Mouse (Mus musculus) kidney, embryonic 16.5 days (tissue): ENCODE data around the gene Eloa. TPM values are rescaled to one million over a fixed set of nuclear protein-coding genes. Genes with fewer than 3 reads are reported as not detected.
A peak's percentile ranks its signal among the peaks of the same experiment; 100 is the strongest.

Source experiments
- ATAC-seq: fragments of 200-750 bp; cut with Nextera tagmentation; 2 replicates; pipeline ENCODE4 v1.8.0; 2017; ENCODE audit warnings: moderate TSS enrichment; ENCODE audit not compliant: low FRiP score, low TSS enrichment
- H3K27ac ChIP-seq: fragments of 300-500 bp; sonication (generic); 2 replicates; pipeline ENCODE4 v1.5.1; 2014; ENCODE audit warnings: low read length
- H3K27me3 ChIP-seq: fragments of 300-500 bp; sonication (generic); 2 replicates; pipeline ENCODE4 v1.6.1; 2014; ENCODE audit warnings: low read length, control low read depth, mixed read lengths; ENCODE audit not compliant: insufficient read depth
- H3K36me3 ChIP-seq: fragments of 300-500 bp; sonication (generic); 2 replicates; pipeline ENCODE4 v1.6.1; 2014; ENCODE audit warnings: low read length, control low read depth, mixed read lengths; ENCODE audit not compliant: insufficient read depth
- H3K4me1 ChIP-seq: fragments of 300-500 bp; sonication (generic); 2 replicates; pipeline ENCODE4 v1.6.1; 2014; ENCODE audit warnings: low read length, control low read depth, mixed read lengths; ENCODE audit not compliant: insufficient read depth
- H3K4me2 ChIP-seq: fragments of 300-500 bp; sonication (generic); replicated peaks from 2 replicates; pipeline ENCODE4 v1.6.1; 2014; ENCODE audit warnings: low read depth, low read length
- H3K4me3 ChIP-seq: fragments of 300-500 bp; sonication (generic); 2 replicates; pipeline ENCODE4 v1.5.1; 2014; ENCODE audit warnings: mild to moderate bottlenecking, low read length
- H3K9ac ChIP-seq: fragments of 300-500 bp; sonication (generic); replicated peaks from 2 replicates; pipeline ENCODE4 v1.6.1; 2014; ENCODE audit warnings: low read length
- H3K9me3 ChIP-seq: fragments of 300-500 bp; sonication (generic); 2 replicates; pipeline ENCODE4 v1.6.1; 2016; ENCODE audit warnings: low read length, control low read depth
- WGBS: fragments of 180-500 bp; shearing (Covaris S2); extraction: QIAGEN DNeasy Blood & Tissue Kit; methylation state at CpG from one replicate; pipeline ENCODE4 v1.1.7; 2014; 5-methylcytosine and 5-hydroxymethylcytosine counted together
- polyA plus RNA-seq: library from polyadenylated mRNA; unstranded; fragments of >200 nt; fragmentation: Nextera tagmentation; extraction: Ambion mirVana; gene quantifications from 2 replicates; pipeline ENCODE4 v1.2.1, GENCODE M21; 2015

Eloa gene
- polyA plus RNA-seq, 1 experiment from 2014 or later: 45.1 TPM

GRCm38 (mm10) chr4:136016059-136016602, 5.4 kb downstream of the Eloa start:
- no peak overlapping the region for H3K4me2 ChIP-seq
- H3K36me3 ChIP-seq: peaks cover 15% of the 10 kb centered on the region
- no peak overlapping the region for H3K9ac ChIP-seq
- peaks cover 11% of the 10 kb centered on the region for H3K4me1 ChIP-seq
- ATAC-seq: no peak
- H3K9me3 ChIP-seq: no peaks in the 10 kb centered on the region
- H3K4me3 ChIP-seq: no peak overlapping the region
- no peak overlapping the region for H3K27ac ChIP-seq
- H3K27me3 ChIP-seq: no peaks in the 10 kb centered on the region
- 86% methylated on average over 3 of the region's 3 CpGs for WGBS

GRCm38 (mm10) chr4:136010586-136010985, 11.0 kb downstream of the Eloa start:
- H3K4me1 ChIP-seq: no peaks in the 10 kb centered on the region
- H3K36me3 ChIP-seq: peaks cover 57% of the 10 kb centered on the region
- WGBS: 84% methylated on average over 4 of the region's 4 CpGs
- H3K27me3 ChIP-seq: no peaks in the 10 kb centered on the region
- no peak for ATAC-seq
- H3K9me3 ChIP-seq: no peaks in the 10 kb centered on the region
- H3K4me2 ChIP-seq: no peak overlapping the region
- H3K27ac ChIP-seq: no peak overlapping the region
- no peak overlapping the region for H3K4me3 ChIP-seq
- H3K9ac ChIP-seq: no peak overlapping the region

GRCm38 (mm10) chr4:136008782-136009447, 12.6 kb downstream of the Eloa start:
- ATAC-seq: no peak
- no peaks in the 10 kb centered on the region for H3K9me3 ChIP-seq
- no peak overlapping the region for H3K4me2 ChIP-seq
- no peak overlapping the region for H3K4me3 ChIP-seq
- no peak overlapping the region for H3K27ac ChIP-seq
- no peak overlapping the region for H3K9ac ChIP-seq
- H3K4me1 ChIP-seq: no peaks in the 10 kb centered on the region
- H3K27me3 ChIP-seq: no peaks in the 10 kb centered on the region
- 87% methylated on average over 8 of the region's 8 CpGs for WGBS
- peaks cover 72% of the 10 kb centered on the region for H3K36me3 ChIP-seq

DNA sequence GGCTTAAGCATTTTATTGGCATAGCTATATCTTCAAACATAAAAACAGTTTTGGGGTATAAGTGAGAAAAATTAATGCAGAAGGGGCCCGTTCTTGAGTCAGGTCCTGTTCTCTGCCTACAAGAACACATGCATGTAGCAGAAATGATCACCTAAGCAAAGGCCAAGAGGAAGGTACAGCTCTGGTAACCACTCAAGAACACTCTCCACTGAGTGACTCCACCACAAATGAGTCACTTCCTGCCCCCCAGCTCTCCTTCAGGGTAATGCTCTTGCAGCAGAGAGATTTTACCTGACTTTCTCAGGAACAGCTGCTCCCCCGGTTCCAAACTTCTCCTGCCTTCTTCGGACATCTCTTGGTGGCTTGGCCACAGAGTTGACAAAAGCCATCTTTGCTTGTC, 14.7 kb downstream of the Eloa start:
- no peak for ATAC-seq
- 94% methylated on average over 3 of the region's 3 CpGs for WGBS
- H3K4me3 ChIP-seq: no peak overlapping the region
- peaks cover 79% of the 10 kb centered on the region for H3K36me3 ChIP-seq
- no peaks in the 10 kb centered on the region for H3K4me1 ChIP-seq
- no peaks in the 10 kb centered on the region for H3K27me3 ChIP-seq
- no peak overlapping the region for H3K27ac ChIP-seq
- no peak overlapping the region for H3K4me2 ChIP-seq
- H3K9ac ChIP-seq: no peak overlapping the region
- no peaks in the 10 kb centered on the region for H3K9me3 ChIP-seq

GRCm38 (mm10) chr4:136004921-136005320, 16.6 kb downstream of the Eloa start:
- no peaks in the 10 kb centered on the region for H3K27me3 ChIP-seq
- no peak overlapping the region for H3K4me2 ChIP-seq
- no peak for ATAC-seq
- peaks cover 61% of the 10 kb centered on the region for H3K36me3 ChIP-seq
- H3K9ac ChIP-seq: no peak overlapping the region
- no peak overlapping the region for H3K4me3 ChIP-seq
- no peaks in the 10 kb centered on the region for H3K4me1 ChIP-seq
- H3K9me3 ChIP-seq: no peaks in the 10 kb centered on the region
- no peak overlapping the region for H3K27ac ChIP-seq
- WGBS: 92% methylated on average over 2 of the region's 2 CpGs

GRCm38 (mm10) chr4:136004107-136004675, 17.4 kb downstream of the Eloa start:
- Histone ChIP-seq H3K27me3 (no peaks in the 10 kb centered on the region), H3K4me3 (no peak overlapping the region), H3K27ac (no peak overlapping the region), H3K4me1 (no peaks in the 10 kb centered on the region), H3K4me2 (no peak overlapping the region), H3K9ac (no peak overlapping the region), H3K36me3 (peaks cover 54% of the 10 kb centered on the region), H3K9me3 (no peaks in the 10 kb centered on the region)
- no peak for ATAC-seq
- 88% methylated on average over 5 of the region's 5 CpGs for WGBS

DNA sequence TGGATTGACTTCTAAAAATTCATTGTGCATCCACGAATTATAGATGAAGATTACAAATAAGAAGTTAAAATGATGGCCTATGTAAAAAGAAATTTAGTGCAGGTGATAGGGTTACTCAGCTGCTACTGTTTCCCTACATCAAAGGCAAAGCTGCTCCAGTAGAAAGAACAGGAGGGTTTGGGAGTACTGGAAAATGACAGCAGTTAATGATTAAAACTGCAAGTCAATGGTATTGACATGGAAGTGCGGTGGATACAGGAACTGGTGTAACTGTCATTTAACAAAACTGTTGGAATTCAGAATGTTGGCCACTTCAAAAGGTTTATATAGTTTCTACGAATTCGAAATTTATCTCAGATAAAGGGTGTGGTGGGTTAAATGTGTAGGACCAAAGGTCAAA, 26.4 kb downstream of the Eloa start:
- Histone ChIP-seq H3K27ac (no peak overlapping the region), H3K27me3 (no peaks in the 10 kb centered on the region), H3K4me1 (no peaks in the 10 kb centered on the region), H3K36me3 (no peaks in the 10 kb centered on the region), H3K9ac (no peak overlapping the region), H3K9me3 (peaks cover 9% of the 10 kb centered on the region), H3K4me2 (no peak overlapping the region), H3K4me3 (no peak overlapping the region)
- no peak for ATAC-seq
- 86% methylated on average over 4 of the region's 4 CpGs for WGBS

- no peak overlapping the region for H3K9ac ChIP-seq
- 96% methylated on average over 6 of the region's 6 CpGs for WGBS
Measured at GRCm38 (mm10) chr4:135993941-135994340, 27.6 kb downstream of the Eloa start.

DNA sequence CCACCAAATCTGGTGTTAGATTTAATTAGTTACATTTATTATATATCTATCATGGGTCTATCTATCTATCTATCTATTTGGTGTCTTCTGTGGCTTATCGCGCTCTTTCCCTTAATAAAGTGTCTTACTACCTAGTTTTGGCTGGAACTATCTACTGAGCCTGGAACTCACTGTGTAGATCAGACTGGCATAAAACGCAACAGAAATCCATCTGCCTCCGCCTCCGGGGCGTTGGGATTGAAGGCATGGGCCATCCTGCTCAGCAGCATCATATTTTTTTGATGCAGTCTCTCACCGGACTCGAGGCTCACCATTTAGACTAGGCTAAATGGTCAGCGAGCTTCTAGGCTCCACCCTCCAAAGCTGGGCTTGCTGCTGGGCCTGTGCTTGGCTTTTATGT, 33.8 kb downstream of the Eloa start:
- peaks cover 18% of the 10 kb centered on the region for H3K4me1 ChIP-seq
- 63% methylated on average over 9 of the region's 9 CpGs for WGBS
- peak overlapping the region; percentile 90 for H3K4me3 ChIP-seq
- ATAC-seq: no peak
- H3K27ac ChIP-seq: no peak overlapping the region
- H3K9me3 ChIP-seq: no peaks in the 10 kb centered on the region
- peak overlapping the region; percentile 93 for H3K9ac ChIP-seq
- no peaks in the 10 kb centered on the region for H3K27me3 ChIP-seq
- peaks cover 18% of the 10 kb centered on the region for H3K36me3 ChIP-seq
- peak overlapping the region; percentile 58 for H3K4me2 ChIP-seq

More at GRCm38 (mm10) chr4:135993941-135994340, 27.6 kb downstream of the Eloa start:
- H3K4me1 ChIP-seq: no peaks in the 10 kb centered on the region
- H3K27ac ChIP-seq: no peak overlapping the region
- H3K27me3 ChIP-seq: no peaks in the 10 kb centered on the region
- H3K9me3 ChIP-seq: peaks cover 9% of the 10 kb centered on the region
- H3K4me3 ChIP-seq: no peak overlapping the region
- H3K4me2 ChIP-seq: no peak overlapping the region
- H3K36me3 ChIP-seq: no peaks in the 10 kb centered on the region
- ATAC-seq: no peak
